Mouse (Mus musculus) myocyte (in vitro differentiated cells): Measurements from ENCODE around the gene Cyct. TPM values are rescaled to one million over a fixed set of nuclear protein-coding genes. Genes with fewer than 3 reads are reported as not detected.

Experiments used
- H3K27me3 ChIP-seq: one replicate; pipeline ENCODE4 v1.6.1; 2011; ENCODE audit not compliant: control insufficient read depth, insufficient read depth, insufficient read length
- H3K36me3 ChIP-seq: one replicate; pipeline ENCODE4 v1.6.1; 2011; ENCODE audit not compliant: control insufficient read depth, insufficient read depth
- H3K4me2 ChIP-seq: one replicate; pipeline ENCODE4 v1.6.1; 2011; ENCODE audit warnings: low read depth, control low read depth
- H3K4me3 ChIP-seq: one replicate; pipeline ENCODE4 v1.5.1; 2011; ENCODE audit warnings: mild to moderate bottlenecking, control low read depth, moderate library complexity
- H3K79me2 ChIP-seq: one replicate; pipeline ENCODE4 v1.6.1; 2011; ENCODE audit not compliant: control insufficient read depth, insufficient read depth
- H3ac ChIP-seq: one replicate; pipeline ENCODE4 v1.6.1; 2011; ENCODE audit not compliant: control insufficient read depth, insufficient read length
- CEBPB ChIP-seq: IDR thresholded peaks from 2 replicates; pipeline ENCODE4 v1.6.1; 2011; ENCODE audit warnings: mild to moderate bottlenecking, moderate library complexity; ENCODE audit not compliant: poor library complexity, insufficient read depth, severe bottlenecking
- E2F4 ChIP-seq: IDR thresholded peaks from one replicate; pipeline ENCODE4 v1.6.1; 2011; ENCODE audit warnings: mild to moderate bottlenecking, control low read depth, moderate library complexity; ENCODE audit not compliant: insufficient read depth
- MAX ChIP-seq: IDR thresholded peaks from one replicate; pipeline ENCODE4 v1.6.1; 2011; ENCODE audit warnings: low read depth, mild to moderate bottlenecking, control low read depth
- MYOD1 ChIP-seq, 3 experiments: IDR thresholded peaks; one replicate each; pipeline ENCODE4 v1.6.1; 2011; ENCODE audit warnings: control low read depth in 2 of 3, low read depth in 2 of 3, mild to moderate bottlenecking in 2 of 3, moderate library complexity in 1 of 3; ENCODE audit not compliant: insufficient read length in 2 of 3, control insufficient read depth in 1 of 3
- MYOG ChIP-seq, 3 experiments: IDR thresholded peaks; one replicate each; pipeline ENCODE4 v1.6.1; 2011; ENCODE audit warnings: control low read depth in 2 of 3, low read depth in 2 of 3, mild to moderate bottlenecking in 2 of 3; ENCODE audit not compliant: insufficient read length in 2 of 3, control insufficient read depth in 1 of 3, insufficient read depth in 1 of 3
- POLR2A ChIP-seq: IDR thresholded peaks from one replicate; pipeline ENCODE4 v1.6.1; 2011; ENCODE audit warnings: low read depth, mild to moderate bottlenecking, control low read depth, moderate library complexity; ENCODE audit not compliant: insufficient read length
- POLR2AphosphoS2 ChIP-seq: IDR thresholded peaks from one replicate; pipeline ENCODE4 v1.6.1; 2011; ENCODE audit warnings: low read depth, control low read depth; ENCODE audit not compliant: insufficient read length
- REST ChIP-seq: IDR thresholded peaks from one replicate; pipeline ENCODE4 v1.6.1; 2011; ENCODE audit warnings: mild to moderate bottlenecking, control low read depth, moderate library complexity; ENCODE audit not compliant: insufficient read depth, insufficient read length
- SRF ChIP-seq: IDR thresholded peaks from one replicate; pipeline ENCODE4 v1.6.1; 2011; ENCODE audit warnings: low read depth; ENCODE audit not compliant: control insufficient read depth, insufficient read length
- TCF12 ChIP-seq: IDR thresholded peaks from one replicate; pipeline ENCODE4 v1.6.1; 2011; ENCODE audit warnings: mild to moderate bottlenecking, control low read depth; ENCODE audit not compliant: poor library complexity, insufficient read depth, severe bottlenecking
- TCF3 ChIP-seq: IDR thresholded peaks from one replicate; pipeline ENCODE4 v1.6.1; 2011; ENCODE audit warnings: low read depth, control low read depth; ENCODE audit not compliant: insufficient read length
- USF1 ChIP-seq: IDR thresholded peaks from one replicate; pipeline ENCODE4 v1.6.1; 2011; ENCODE audit warnings: low read depth, mild to moderate bottlenecking, control low read depth, moderate library complexity
- polyA plus RNA-seq: library from polyadenylated mRNA; unstranded; fragments of >200 nt; fragmentation: generic; extraction: Trizol; gene quantifications from one replicate; pipeline ENCODE4 v1.2.1, GENCODE M21; 2012; ENCODE audit warnings: missing spikeins

Gene Cyct
- polyA plus RNA-seq, 1 experiment, result not detected

DNA sequence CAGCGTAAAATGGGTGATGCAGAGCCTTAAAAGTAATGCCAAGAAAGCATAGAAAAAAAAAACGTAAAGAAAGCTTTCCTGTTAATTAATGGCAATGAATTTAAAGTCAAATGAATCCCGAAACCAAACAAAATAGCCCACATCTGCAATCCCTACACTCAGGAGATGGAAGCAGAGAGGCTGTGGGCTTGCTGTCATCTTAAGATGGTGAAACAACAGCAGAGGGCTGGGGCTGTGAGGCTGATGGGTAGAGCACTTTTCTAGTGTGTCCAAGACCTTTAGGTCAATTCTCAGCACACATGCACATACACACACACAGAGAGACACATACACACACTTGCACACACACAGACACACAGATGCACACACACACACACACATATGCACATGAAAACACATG is 34.1 kb downstream of the Cyct start:
- Histone ChIP-seq H3K27me3 (peaks cover 10% of the 10 kb centered on the region), H3K36me3 (no peaks in the 10 kb centered on the region), H3K4me2 (no peak overlapping the region), H3ac (no peak overlapping the region), H3K4me3 (no peak overlapping the region), H3K79me2 (no peaks in the 10 kb centered on the region)
- no peak for TF ChIP-seq MYOD1 (IDR thresholded peaks at IDR 0.05; ENCODE audit: control insufficient read depth in 1 of 3, insufficient read length in 2 of 3, low read depth in 2 of 3)

DNA sequence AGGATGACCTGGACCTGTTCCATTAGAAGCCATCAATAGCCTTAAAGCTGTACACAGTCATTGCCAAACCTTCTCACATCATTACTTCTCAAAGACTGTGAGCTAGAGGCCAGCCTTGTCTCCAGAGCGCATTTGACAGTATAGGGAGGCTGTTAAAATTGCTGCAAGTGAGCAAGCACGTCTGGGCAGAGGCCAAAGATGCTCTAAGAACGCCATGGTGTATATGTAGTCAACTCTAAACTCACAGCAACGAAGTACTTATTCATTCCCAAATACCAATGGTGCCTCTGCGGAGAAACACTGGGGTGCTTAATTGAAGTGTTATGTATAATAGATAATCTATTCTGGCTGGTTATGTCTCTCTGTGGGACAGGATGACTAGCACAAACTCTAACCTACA is 35.8 kb downstream of the Cyct start:
- TF ChIP-seq USF1 (no peak), POLR2A (no peak), MYOG (IDR thresholded peaks at IDR 0.05; ENCODE audit: control insufficient read depth in 1 of 3, insufficient read depth in 1 of 3, insufficient read length in 2 of 3, low read depth in 2 of 3) (no peak), SRF (no peak), TCF3 (no peak), MAX (no peak), E2F4 (no peak), CEBPB (no peak), POLR2AphosphoS2 (no peak), TCF12 (no peak), MYOD1 (IDR thresholded peaks at IDR 0.05; ENCODE audit: control insufficient read depth in 1 of 3, insufficient read length in 2 of 3, low read depth in 2 of 3) (no peak), REST (no peak)
- Histone ChIP-seq H3K4me2 (no peak overlapping the region), H3K36me3 (no peaks in the 10 kb centered on the region), H3K79me2 (no peaks in the 10 kb centered on the region), H3K4me3 (no peak overlapping the region), H3K27me3 (peaks cover 7% of the 10 kb centered on the region), H3ac (no peak overlapping the region)

DNA sequence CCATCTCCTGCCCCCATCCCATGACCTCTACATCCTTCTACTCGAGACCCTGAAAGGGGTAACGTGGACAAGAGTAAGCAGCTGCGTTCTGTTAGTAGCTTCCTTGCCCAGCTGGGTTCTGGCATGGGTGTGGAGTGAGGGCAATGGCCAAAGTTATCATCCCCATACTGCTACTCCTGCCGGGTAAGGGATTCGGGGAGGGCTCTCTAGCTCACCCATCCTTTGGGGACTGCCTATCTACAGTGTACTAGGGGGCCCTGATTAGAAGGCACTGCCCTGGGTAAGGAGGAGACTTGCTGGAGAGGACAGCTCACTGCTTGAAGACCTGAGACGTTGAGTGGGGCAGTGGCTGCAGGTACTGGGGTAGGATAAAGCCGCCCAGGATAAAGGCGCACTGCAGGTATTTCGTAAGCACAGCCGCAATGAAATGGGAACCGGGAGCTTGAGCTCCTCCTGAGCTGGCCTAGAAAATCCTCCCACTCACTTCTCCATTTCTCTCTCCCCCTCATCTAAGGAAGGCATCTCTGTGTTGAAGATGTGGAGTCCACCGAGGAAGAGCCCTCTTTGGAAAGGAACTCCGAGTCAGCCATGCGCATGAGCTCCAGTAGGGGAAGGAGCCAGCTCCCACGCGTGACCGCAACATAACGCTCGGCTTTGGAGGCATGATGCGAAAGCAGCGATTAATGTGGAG is 36.9 kb downstream of the Cyct start:
- Histone ChIP-seq H3K4me3 (no peak overlapping the region), H3K27me3 (peaks cover 6% of the 10 kb centered on the region)
- TF ChIP-seq TCF12 (no peak), REST (no peak), USF1 (no peak), POLR2A (no peak), CEBPB (no peak), MYOG (IDR thresholded peaks at IDR 0.05; ENCODE audit: control insufficient read depth in 1 of 3, insufficient read depth in 1 of 3, insufficient read length in 2 of 3, low read depth in 2 of 3) (no peak), TCF3 (no peak), E2F4 (no peak), MAX (no peak), POLR2AphosphoS2 (no peak), MYOD1 (IDR thresholded peaks at IDR 0.05; ENCODE audit: control insufficient read depth in 1 of 3, insufficient read length in 2 of 3, low read depth in 2 of 3) (no peak), SRF (no peak)

GRCm38 (mm10) chr2:76320336-76320735 is 39.9 kb downstream of the Cyct start:
- Histone ChIP-seq H3ac (no peak overlapping the region), H3K36me3 (no peaks in the 10 kb centered on the region), H3K27me3 (peaks cover 3% of the 10 kb centered on the region), H3K79me2 (no peaks in the 10 kb centered on the region), H3K4me3 (no peak overlapping the region), H3K4me2 (no peak overlapping the region)
- TF ChIP-seq REST (no peak), SRF (no peak), MAX (no peak), POLR2AphosphoS2 (no peak), TCF3 (no peak), USF1 (no peak), TCF12 (no peak), MYOD1 (IDR thresholded peaks at IDR 0.05; ENCODE audit: control insufficient read depth in 1 of 3, insufficient read length in 2 of 3, low read depth in 2 of 3) (no peak), POLR2A (no peak), MYOG (IDR thresholded peaks at IDR 0.05; ENCODE audit: control insufficient read depth in 1 of 3, insufficient read depth in 1 of 3, insufficient read length in 2 of 3, low read depth in 2 of 3) (no peak), CEBPB (no peak), E2F4 (no peak)

More for the DNA sequence above, 36.9 kb downstream of the Cyct start:
- H3K4me2 ChIP-seq, result no peak overlapping the region
- no peaks in the 10 kb centered on the region for H3K36me3 ChIP-seq
- H3ac ChIP-seq, result no peak overlapping the region
- no peaks in the 10 kb centered on the region for H3K79me2 ChIP-seq

DNA sequence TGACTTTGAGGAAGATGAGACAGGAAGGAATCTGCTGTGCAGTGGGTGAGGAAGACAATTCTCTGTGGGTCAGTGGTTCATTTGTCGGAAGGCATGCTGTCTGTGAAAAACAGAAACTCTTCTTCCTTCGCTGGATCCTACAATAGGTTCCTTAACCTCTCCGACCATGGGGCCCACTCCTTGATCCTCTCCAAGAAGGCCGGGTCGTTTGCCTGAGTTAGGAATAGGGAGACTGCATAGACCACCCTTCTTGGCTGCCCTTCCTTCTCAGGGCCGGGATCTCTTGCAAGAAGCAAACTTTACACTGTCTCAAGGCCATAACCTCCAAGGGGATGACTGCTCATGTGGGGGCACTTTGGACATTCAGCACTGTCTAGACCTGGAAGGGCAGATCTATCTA is 41.0 kb downstream of the Cyct start:
- Histone ChIP-seq H3ac (no peak overlapping the region), H3K36me3 (no peaks in the 10 kb centered on the region), H3K79me2 (no peaks in the 10 kb centered on the region), H3K27me3 (no peaks in the 10 kb centered on the region), H3K4me3 (no peak overlapping the region), H3K4me2 (no peak overlapping the region)
- no peak for TF ChIP-seq POLR2A
- TF ChIP-seq TCF3, result no peak
- TF ChIP-seq SRF, result no peak
- TF ChIP-seq MYOD1 (IDR thresholded peaks at IDR 0.05; ENCODE audit: control insufficient read depth in 1 of 3, insufficient read length in 2 of 3, low read depth in 2 of 3), result no peak
- no peak for TF ChIP-seq TCF12
- no peak for TF ChIP-seq POLR2AphosphoS2
- no peak for TF ChIP-seq MAX
- TF ChIP-seq CEBPB, result no peak
- no peak for TF ChIP-seq MYOG (IDR thresholded peaks at IDR 0.05; ENCODE audit: control insufficient read depth in 1 of 3, insufficient read depth in 1 of 3, insufficient read length in 2 of 3, low read depth in 2 of 3)
- no peak for TF ChIP-seq USF1
- no peak for TF ChIP-seq REST
- no peak for TF ChIP-seq E2F4

Other genes starting within 250 kb of the Cyct start
- not detected for gene Pde11a, start 21.7 kb downstream of the Cyct start, polyA plus RNA-seq
- gene Rbm45, start 9.5 kb upstream of the Cyct start, polyA plus RNA-seq, result 23.2 TPM
- gene Osbpl6, start 46.1 kb upstream of the Cyct start, polyA plus RNA-seq, result 1.7 TPM